Mouse (Mus musculus) CH12.LX (cell line): ENCODE measurements around the gene Nmd3. TPM values are rescaled to one million over a fixed set of nuclear protein-coding genes. Genes with fewer than 3 reads are reported as not detected.

Source experiments
- DNase-seq: peaks from one replicate; pipeline ENCODE4 v3.0.0-alpha.2; 2013; ENCODE audit errors: extremely low read depth
- H3K27ac ChIP-seq: 2 replicates; pipeline ENCODE4 v1.5.1; 2012; ENCODE audit warnings: low read depth, mild to moderate bottlenecking, control low read depth, moderate library complexity; ENCODE audit not compliant: insufficient read depth
- H3K27me3 ChIP-seq: replicated peaks from 2 replicates; pipeline ENCODE3; 2012; ENCODE audit warnings: inconsistent platforms
- H3K36me3 ChIP-seq, 2 experiments: replicated peaks in 1 of 2; 2 replicates each; pipeline versions ENCODE3 to v1.6.1; 2012; ENCODE audit warnings: inconsistent platforms in 1 of 2, low read length in 1 of 2, mild to moderate bottlenecking in 1 of 2, mixed read lengths in 1 of 2, moderate library complexity in 1 of 2; ENCODE audit not compliant: control insufficient read depth in 1 of 2, insufficient read depth in 1 of 2
- H3K4me1 ChIP-seq, 2 experiments: 2 replicates each; pipeline ENCODE4 v1.6.1; 2012; ENCODE audit warnings: inconsistent platforms in 1 of 2, moderate library complexity in 1 of 2; ENCODE audit not compliant: insufficient read depth in 2 of 2, control insufficient read depth in 1 of 2
- H3K4me2 ChIP-seq: 2 replicates; pipeline ENCODE4 v1.6.1; 2012; ENCODE audit warnings: low read depth, mild to moderate bottlenecking, control low read depth; ENCODE audit not compliant: poor library complexity, insufficient read depth, severe bottlenecking
- H3K4me3 ChIP-seq, 3 experiments: fragments of 150-350 bp in 1 of 3; sonication (generic) in 1 of 3; replicated peaks in 1 of 3; 2 replicates each; pipeline versions ENCODE3 to v1.5.1; 2011 to 2012; ENCODE audit warnings: low read depth in 2 of 3, low read length in 2 of 3, mild to moderate bottlenecking in 2 of 3, moderate library complexity in 2 of 3, control low read depth in 1 of 3, improper control_type of control experiment in 1 of 3, inconsistent platforms in 1 of 3, mixed read lengths in 1 of 3; ENCODE audit not compliant: poor library complexity in 1 of 3
- H3K79me2 ChIP-seq: replicated peaks from 2 replicates; pipeline ENCODE4 v1.6.1; 2012; ENCODE audit warnings: mild to moderate bottlenecking, moderate library complexity; ENCODE audit not compliant: control insufficient read depth, poor library complexity, insufficient read depth, severe bottlenecking; ENCODE audit errors: extremely low read depth
- H3K9ac ChIP-seq: 2 replicates; pipeline ENCODE4 v1.6.1; 2012; ENCODE audit warnings: low read depth, mild to moderate bottlenecking, control low read depth, moderate library complexity; ENCODE audit not compliant: insufficient read depth
- H3K9me3 ChIP-seq: replicated peaks from 2 replicates; pipeline ENCODE3; 2012; ENCODE audit warnings: low read length, inconsistent platforms, mixed read lengths
- BHLHE40 ChIP-seq: IDR thresholded peaks from 2 replicates; pipeline ENCODE4 v1.6.1; 2011; ENCODE audit warnings: mild to moderate bottlenecking, low read depth, low read length, improper control_type of control experiment
- CTCF ChIP-seq, 2 experiments: IDR thresholded peaks in 1 of 2; conservative IDR thresholded peaks in 1 of 2; 2 replicates each; pipeline ENCODE4 v1.5.1; 2011 to 2012; ENCODE audit warnings: low read depth in 2 of 2, low read length in 2 of 2, improper control_type of control experiment in 1 of 2, inconsistent platforms in 1 of 2, mild to moderate bottlenecking in 1 of 2, moderate library complexity in 1 of 2
- E2F4 ChIP-seq: IDR thresholded peaks from 2 replicates; pipeline ENCODE4 v1.6.1; 2011; ENCODE audit warnings: low read depth, low read length, improper control_type of control experiment; ENCODE audit not compliant: insufficient replicate concordance
- ELF1 ChIP-seq: IDR thresholded peaks from 2 replicates; pipeline ENCODE4 v1.6.1; 2014; ENCODE audit warnings: low read depth, mild to moderate bottlenecking, inconsistent platforms, low read length, improper control_type of control experiment
- ETS1 ChIP-seq: conservative IDR thresholded peaks from 2 replicates; pipeline ENCODE4 v1.6.1; 2012; ENCODE audit warnings: low read depth, mild to moderate bottlenecking, inconsistent platforms, low read length, improper control_type of control experiment, moderate library complexity
- GABPA ChIP-seq: IDR thresholded peaks from 2 replicates; pipeline ENCODE4 v1.6.1; 2012; ENCODE audit warnings: low read depth, low read length, improper control_type of control experiment, inconsistent platforms; ENCODE audit not compliant: insufficient replicate concordance
- JUND ChIP-seq: conservative IDR thresholded peaks from 2 replicates; pipeline ENCODE4 v1.6.1; 2011; ENCODE audit warnings: low read depth, low read length, improper control_type of control experiment
- MAX ChIP-seq: IDR thresholded peaks from 2 replicates; pipeline ENCODE4 v1.6.1; 2011; ENCODE audit warnings: low read length, improper control_type of control experiment
- MEF2A ChIP-seq: IDR thresholded peaks from 2 replicates; pipeline ENCODE4 v1.6.1; 2014; ENCODE audit warnings: low read depth, mild to moderate bottlenecking, inconsistent platforms, low read length, improper control_type of control experiment, borderline replicate concordance
- POLR2AphosphoS2 ChIP-seq: IDR thresholded peaks from 2 replicates; pipeline ENCODE4 v1.6.1; 2011; ENCODE audit warnings: low read depth, low read length, improper control_type of control experiment
- RAD21 ChIP-seq: IDR thresholded peaks from 2 replicates; pipeline ENCODE4 v1.6.1; 2011; ENCODE audit warnings: low read depth, mild to moderate bottlenecking, low read length, improper control_type of control experiment, moderate library complexity
- RCOR1 ChIP-seq: conservative IDR thresholded peaks from 2 replicates; pipeline ENCODE4 v1.6.1; 2012; ENCODE audit warnings: low read depth, mild to moderate bottlenecking, inconsistent platforms, low read length, improper control_type of control experiment
- SMC3 ChIP-seq: IDR thresholded peaks from 2 replicates; pipeline ENCODE4 v1.6.1; 2011; ENCODE audit warnings: low read depth, low read length, improper control_type of control experiment
- ZC3H11A ChIP-seq: IDR thresholded peaks from 2 replicates; pipeline ENCODE4 v1.6.1; 2012; ENCODE audit warnings: low read depth, mild to moderate bottlenecking, inconsistent platforms, low read length, improper control_type of control experiment
- ZKSCAN1 ChIP-seq: IDR thresholded peaks from 2 replicates; pipeline ENCODE4 v1.6.1; 2012; ENCODE audit warnings: low read depth, inconsistent platforms, low read length, improper control_type of control experiment, borderline replicate concordance
- ZNF384 ChIP-seq: IDR thresholded peaks from 2 replicates; pipeline ENCODE4 v1.6.1; 2012; ENCODE audit warnings: low read depth, low read length, improper control_type of control experiment, inconsistent platforms
- dilution Hi-C: fragments of 300-500 bp; cut with MboI; formaldehyde crosslinking; loops from 2 replicates; pipeline ENCODE4 v1.14.3; 2020; ENCODE audit warnings: low sequenced_read_pairs; ENCODE audit not compliant: extremely low pct_unique_long_range_greater_than_20kb, extremely low pct_ligation_motif_present
- in situ Hi-C: fragments of 300-500 bp; cut with MboI; formaldehyde crosslinking; loops from 3 replicates; pipeline ENCODE4 v1.14.3; 2019; ENCODE audit warnings: low sequenced_read_pairs, low pct_ligation_motif_present, low pct_unique_long_range_greater_than_20kb, mixed read lengths
- polyA plus RNA-seq: library from polyadenylated mRNA; unstranded; fragments of >175 nt; gene quantifications from 2 replicates; pipeline ENCODE4 v1.2.1, GENCODE M21; 2012; ENCODE audit warnings: low read depth; ENCODE audit not compliant: insufficient read length
- total RNA-seq, 2 experiments: library from RNA; depleted of rRNA; stranded (reverse); fragments of 300-350 nt in 1 of 2; fragments of >200 nt in 1 of 2; gene quantifications; 2 replicates each; pipeline ENCODE4 v1.2.3; 2012 to 2014

The Nmd3 gene
- total and polyA plus RNA-seq, 3 experiments = 128 to 291 (median 154) TPM

- H3K4me3 ChIP-seq = no peak overlapping the region
- peak; percentile 82 for TF ChIP-seq SMC3
- no peak for TF ChIP-seq E2F4
- TF ChIP-seq CTCF (conservative IDR thresholded peaks at IDR 0.05 in 1 of 2, IDR thresholded peaks at IDR 0.05 in 1 of 2; ENCODE audit: low read depth in 2 of 2, low read length in 2 of 2) = peak in 1 of 2 experiments; percentile 80; a peak in 2 of 4 replicates
- peak; percentile 67; the same call in 1 of the 2 replicates for TF ChIP-seq JUND
- peak; percentile 89 for TF ChIP-seq RAD21
- peak; percentile 48; the same call in 1 of the 2 replicates for TF ChIP-seq ZC3H11A
- TF ChIP-seq POLR2AphosphoS2 = no peak
- TF ChIP-seq ZNF384 = peak; percentile 86
- no peaks in the 10 kb centered on the region for H3K9me3 ChIP-seq
- peak; percentile 54 for DNase-seq
- peaks cover 7 to 24% of the 10 kb centered on the region in 2 experiments; a peak in 3 of 4 replicates for H3K4me1 ChIP-seq
- H3K27me3 ChIP-seq = no peaks in the 10 kb centered on the region
- H3K27ac ChIP-seq = no peak overlapping the region
- no peaks in the 10 kb centered on the region for H3K79me2 ChIP-seq
- in situ Hi-C loops (loop anchor here (10.0 to 25.0 kb wide), 2 partner anchors 217 to 440 kb away; no protein-coding TSS in a partner anchor), dilution Hi-C loops (no loop called here)
- H3K9ac ChIP-seq = no peak overlapping the region
- no peak overlapping the region for H3K4me2 ChIP-seq
- no peaks in the 10 kb centered on the region for H3K36me3 ChIP-seq
These were observed 19.9 kb upstream of the Nmd3 start for GRCm38 (mm10) chr3:69701905-69702304.

GRCm38 (mm10) chr3:69702421-69702820 is 19.4 kb upstream of the Nmd3 start:
- Histone ChIP-seq H3K79me2 (no peaks in the 10 kb centered on the region), H3K9ac (no peak overlapping the region), H3K36me3 (no peaks in the 10 kb centered on the region), H3K27me3 (no peaks in the 10 kb centered on the region), H3K9me3 (no peaks in the 10 kb centered on the region), H3K27ac (no peak overlapping the region), H3K4me3 (no peak overlapping the region), H3K4me2 (no peak overlapping the region), H3K4me1 (peaks cover 7 to 24% of the 10 kb centered on the region in 2 experiments; a peak in 3 of 4 replicates)
- TF ChIP-seq RCOR1 (no peak), ZC3H11A (no peak), E2F4 (no peak), ETS1 (no peak), MAX (no peak), ELF1 (no peak), BHLHE40 (no peak), ZKSCAN1 (no peak), MEF2A (no peak), SMC3 (no peak), GABPA (no peak)
- DNase-seq = no peak
- dilution Hi-C loops = no loop called here
- in situ Hi-C loops = loop anchor here (10.0 to 25.0 kb wide), 2 partner anchors 218 to 440 kb away; no protein-coding TSS in a partner anchor
